Mouse (Mus musculus) midbrain, embryonic 14.5 days (tissue): ENCODE data around the gene Dcpp2. TPM values are rescaled to one million over a fixed set of nuclear protein-coding genes. Genes with fewer than 3 reads are reported as not detected.

Experiments
- ATAC-seq: fragments of 200-750 bp; cut with Nextera tagmentation; 2 replicates; pipeline ENCODE4 v1.8.0; 2017; ENCODE audit warnings: moderate number of reproducible peaks, moderate library complexity; ENCODE audit not compliant: low FRiP score, low TSS enrichment
- DNase-seq: peaks from one replicate; pipeline ENCODE4 v3.0.0-alpha.2; 2015
- H3K27ac ChIP-seq: fragments of 300-500 bp; sonication (generic); replicated peaks from 2 replicates; pipeline ENCODE4 v1.5.1; 2014; ENCODE audit warnings: mild to moderate bottlenecking, low read depth, low read length, moderate library complexity
- H3K27me3 ChIP-seq: fragments of 300-500 bp; sonication (generic); 2 replicates; pipeline ENCODE4 v1.6.1; 2014; ENCODE audit warnings: low read length, control low read depth, mixed read lengths; ENCODE audit not compliant: control insufficient read depth, insufficient read depth
- H3K36me3 ChIP-seq: fragments of 300-500 bp; sonication (generic); 2 replicates; pipeline ENCODE4 v1.6.1; 2014; ENCODE audit warnings: low read length, control low read depth; ENCODE audit not compliant: control insufficient read depth, insufficient read depth
- H3K4me1 ChIP-seq: fragments of 300-500 bp; sonication (generic); 2 replicates; pipeline ENCODE4 v1.6.1; 2014; ENCODE audit warnings: mild to moderate bottlenecking, antibody characterized with exemption, low read length, control low read depth; ENCODE audit not compliant: control insufficient read depth, insufficient read depth
- H3K4me2 ChIP-seq: fragments of 300-500 bp; sonication (generic); 2 replicates; pipeline ENCODE4 v1.6.1; 2014; ENCODE audit warnings: mild to moderate bottlenecking, low read length, moderate library complexity
- H3K4me3 ChIP-seq: fragments of 300-500 bp; sonication (generic); replicated peaks from 2 replicates; pipeline ENCODE4 v1.5.1; 2014; ENCODE audit warnings: low read depth, low read length
- H3K9ac ChIP-seq: fragments of 300-500 bp; sonication (generic); replicated peaks from 2 replicates; pipeline ENCODE4 v1.6.1; 2014; ENCODE audit warnings: mild to moderate bottlenecking, low read length, moderate library complexity
- H3K9me3 ChIP-seq: fragments of 300-500 bp; sonication (generic); 2 replicates; pipeline ENCODE4 v1.6.1; 2016; ENCODE audit warnings: low read length, control low read depth, mixed read lengths; ENCODE audit not compliant: control insufficient read depth
- WGBS: fragments of 180-500 bp; shearing (Covaris S2); extraction: QIAGEN DNeasy Blood & Tissue Kit; methylation state at CpG from one replicate; pipeline ENCODE4 v1.1.7; 2014; 5-methylcytosine and 5-hydroxymethylcytosine counted together
- polyA plus RNA-seq: library from polyadenylated mRNA; unstranded; fragments of >200 nt; fragmentation: Nextera tagmentation; extraction: Ambion mirVana; gene quantifications from 2 replicates; pipeline ENCODE4 v1.2.1, GENCODE M21; 2014

The Dcpp2 gene
- polyA plus RNA-seq, 1 experiment from 2014 or later: not detected

DNA sequence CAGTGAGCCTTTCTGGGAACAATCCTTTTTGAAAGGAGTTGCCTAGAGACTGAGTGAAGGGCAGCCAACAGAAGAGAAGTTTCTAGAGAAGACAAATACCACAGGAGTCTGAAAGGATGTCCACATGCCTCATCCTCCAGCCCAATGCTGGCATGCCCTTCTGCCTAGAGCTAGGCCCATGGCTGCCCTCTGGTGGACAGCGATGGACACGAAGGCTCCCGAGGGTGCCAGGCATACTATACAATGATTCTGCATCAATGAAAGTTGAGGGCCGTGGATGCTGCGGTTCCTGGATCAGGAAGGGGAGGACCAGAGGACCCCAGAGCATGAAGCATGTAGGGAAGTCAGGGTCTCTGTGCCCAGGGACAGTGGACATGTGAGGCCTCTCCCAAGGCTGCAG, 27.4 kb upstream of the Dcpp2 start:
- ATAC-seq (no peak), DNase-seq (peak; percentile 68)
- H3K4me1 ChIP-seq: no peaks in the 10 kb centered on the region
- no peaks in the 10 kb centered on the region for H3K27me3 ChIP-seq
- no peak overlapping the region for H3K9ac ChIP-seq
- H3K4me3 ChIP-seq: no peak overlapping the region
- no peak overlapping the region for H3K4me2 ChIP-seq
- WGBS: 26% methylated on average over 5 of the region's 5 CpGs
- H3K36me3 ChIP-seq: no peaks in the 10 kb centered on the region
- no peak overlapping the region for H3K27ac ChIP-seq
- H3K9me3 ChIP-seq: no peaks in the 10 kb centered on the region

DNA sequence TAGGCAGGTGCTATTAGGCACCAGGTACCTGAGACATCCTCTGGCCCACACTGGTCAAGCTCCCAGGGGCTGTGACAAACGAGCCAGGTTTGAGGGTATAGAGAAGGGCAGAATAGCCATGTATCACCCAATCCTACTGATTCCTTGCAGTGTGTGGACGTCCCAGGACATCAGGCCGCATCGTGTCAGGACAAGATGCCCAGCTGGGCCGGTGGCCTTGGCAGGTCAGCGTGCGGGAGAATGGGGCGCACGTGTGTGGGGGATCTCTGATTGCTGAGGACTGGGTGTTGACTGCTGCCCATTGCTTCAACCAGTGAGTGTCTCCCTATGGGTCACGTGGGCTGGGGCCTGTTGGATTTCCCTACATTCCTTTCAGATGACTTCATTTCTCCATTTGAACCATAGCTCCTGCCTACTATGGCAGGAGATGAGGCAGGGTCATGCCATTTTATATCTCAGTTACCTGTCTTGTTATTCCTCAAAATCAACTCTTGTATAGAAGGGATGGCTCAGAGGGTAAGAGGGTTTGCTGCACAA, 26.4 kb upstream of the Dcpp2 start:
- H3K4me3 ChIP-seq: no peak overlapping the region
- H3K9ac ChIP-seq: no peak overlapping the region
- 88% methylated on average over 10 of the region's 10 CpGs for WGBS
- H3K27ac ChIP-seq: no peak overlapping the region
- H3K4me1 ChIP-seq: no peaks in the 10 kb centered on the region
- no peak for DNase-seq
- H3K27me3 ChIP-seq: no peaks in the 10 kb centered on the region
- no peak overlapping the region for H3K4me2 ChIP-seq
- no peaks in the 10 kb centered on the region for H3K9me3 ChIP-seq
- no peak for ATAC-seq
- H3K36me3 ChIP-seq: no peaks in the 10 kb centered on the region

DNA sequence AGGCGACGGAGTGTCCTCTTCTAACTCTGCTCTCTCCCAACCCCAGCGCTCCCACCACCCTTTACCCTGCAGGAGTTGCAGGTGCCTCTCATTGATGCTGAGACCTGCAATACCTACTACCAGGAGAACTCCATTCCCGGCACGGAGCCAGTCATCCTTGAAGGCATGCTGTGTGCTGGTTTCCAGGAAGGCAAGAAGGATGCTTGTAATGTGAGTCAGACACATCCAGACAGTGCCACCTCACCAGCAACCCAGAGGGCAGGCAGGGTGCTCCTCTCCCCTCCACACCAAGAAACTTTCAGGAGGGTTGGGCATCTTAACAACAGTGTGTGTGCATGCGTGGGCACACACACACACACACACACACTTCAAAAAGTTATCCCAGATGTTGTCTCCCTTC, 23.5 kb upstream of the Dcpp2 start:
- Histone ChIP-seq H3K4me3 (no peak overlapping the region), H3K4me2 (no peak overlapping the region), H3K27ac (no peak overlapping the region), H3K36me3 (no peaks in the 10 kb centered on the region), H3K9me3 (no peaks in the 10 kb centered on the region), H3K27me3 (no peaks in the 10 kb centered on the region), H3K4me1 (no peaks in the 10 kb centered on the region), H3K9ac (no peak overlapping the region)
- WGBS: 81% methylated on average over 6 of the region's 6 CpGs
- ATAC-seq: no peak
- no peak for DNase-seq

DNA sequence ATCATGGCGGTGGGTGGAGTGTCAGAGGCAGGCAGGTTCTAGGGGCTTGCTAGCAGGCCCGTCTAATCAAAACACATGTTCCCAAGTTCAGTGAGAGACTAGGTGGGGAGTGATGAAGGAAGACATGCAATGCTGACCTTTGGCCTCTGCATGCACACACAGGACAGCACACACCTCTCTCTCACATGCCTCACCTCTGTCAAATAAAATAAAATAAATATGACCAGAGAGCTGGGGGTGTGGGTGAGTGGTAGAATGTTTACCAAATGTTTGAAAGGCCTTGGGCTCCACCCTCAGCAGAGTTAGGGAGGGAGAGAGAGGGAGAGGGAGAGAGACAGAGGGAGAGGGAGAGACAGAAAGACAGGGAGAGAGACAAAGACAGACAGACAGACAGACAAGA, 22.8 kb upstream of the Dcpp2 start:
- Histone ChIP-seq H3K36me3 (no peaks in the 10 kb centered on the region), H3K9ac (no peak overlapping the region), H3K9me3 (no peaks in the 10 kb centered on the region), H3K27ac (no peak overlapping the region), H3K27me3 (no peaks in the 10 kb centered on the region), H3K4me3 (no peak overlapping the region), H3K4me1 (no peaks in the 10 kb centered on the region), H3K4me2 (no peak overlapping the region)
- DNase-seq: no peak
- 88% methylated on average over 2 of the region's 2 CpGs for WGBS
- ATAC-seq: no peak

DNA sequence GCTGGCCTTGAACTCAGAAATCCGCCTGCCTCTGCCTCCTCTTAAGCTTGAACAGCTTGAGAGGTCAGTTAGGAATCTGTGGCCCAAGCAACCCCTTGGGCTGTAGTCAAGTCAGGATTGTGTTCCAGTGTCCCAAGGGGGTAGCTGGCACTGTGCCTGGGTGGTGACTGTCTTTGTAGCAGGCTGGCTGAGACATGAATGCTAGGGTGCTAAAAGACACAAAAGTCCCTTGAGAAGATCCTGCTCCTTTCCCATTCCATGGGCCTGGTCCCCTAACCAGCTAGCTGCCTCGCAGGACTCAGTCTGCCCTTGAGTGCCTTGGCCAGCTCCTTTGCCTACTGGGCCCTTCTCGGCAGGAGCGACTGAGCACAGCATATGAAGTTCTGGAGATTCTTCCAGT, 17.8 kb upstream of the Dcpp2 start:
- WGBS: 83% methylated on average over 4 of the region's 4 CpGs
- H3K9ac ChIP-seq: no peak overlapping the region
- H3K9me3 ChIP-seq: no peaks in the 10 kb centered on the region
- no peak overlapping the region for H3K4me2 ChIP-seq
- ATAC-seq: no peak
- no peaks in the 10 kb centered on the region for H3K27me3 ChIP-seq
- no peaks in the 10 kb centered on the region for H3K36me3 ChIP-seq
- no peak overlapping the region for H3K27ac ChIP-seq
- no peak overlapping the region for H3K4me3 ChIP-seq
- no peaks in the 10 kb centered on the region for H3K4me1 ChIP-seq
- no peak for DNase-seq

DNA sequence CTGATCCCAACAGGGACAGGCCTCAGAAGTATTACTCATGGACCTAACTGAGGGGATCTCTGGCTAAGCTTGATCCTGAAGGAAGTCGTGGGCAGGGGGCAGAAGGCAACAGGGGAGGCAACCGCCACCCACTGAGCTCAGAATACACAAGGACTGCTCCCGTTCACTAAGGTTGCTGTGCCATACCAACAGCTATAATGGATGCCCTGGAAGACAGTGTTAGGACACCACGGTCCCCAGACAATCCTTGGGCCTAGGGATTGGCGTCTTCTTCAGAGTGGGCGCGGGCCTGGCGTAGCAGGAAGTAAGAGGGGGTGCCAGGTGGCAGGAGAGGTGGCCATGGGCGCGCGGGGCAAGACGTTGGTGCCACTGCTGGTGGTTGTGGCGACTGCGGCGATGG, 12.9 kb upstream of the Dcpp2 start, which contains the start of gene Prss21:
Gene Prss21 (plus strand): TSS at position 301 of the 400 bp plus-strand sequence.
- H3K4me1 ChIP-seq: no peaks in the 10 kb centered on the region
- ATAC-seq: no peak

DNA sequence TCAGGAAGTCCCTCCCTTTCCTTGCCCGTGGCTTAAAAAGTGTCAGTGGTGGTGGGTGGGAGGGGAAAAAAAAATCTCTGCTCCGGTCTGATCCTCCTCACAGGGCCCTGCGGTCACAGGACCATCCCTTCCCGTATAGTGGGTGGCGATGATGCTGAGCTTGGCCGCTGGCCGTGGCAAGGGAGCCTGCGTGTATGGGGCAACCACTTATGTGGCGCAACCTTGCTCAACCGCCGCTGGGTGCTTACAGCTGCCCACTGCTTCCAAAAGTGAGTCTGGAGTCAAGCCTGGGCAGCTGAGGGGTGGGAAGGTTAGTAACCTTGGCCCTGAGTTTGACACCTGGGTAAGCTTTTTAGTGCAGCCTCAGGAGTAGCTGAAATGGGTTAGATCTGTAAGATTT, 12.2 kb upstream of the Dcpp2 start:
- Histone ChIP-seq H3K27me3 (no peaks in the 10 kb centered on the region), H3K9me3 (no peaks in the 10 kb centered on the region), H3K4me3 (no peak overlapping the region), H3K4me1 (no peaks in the 10 kb centered on the region), H3K27ac (no peak overlapping the region), H3K9ac (no peak overlapping the region), H3K4me2 (no peak overlapping the region), H3K36me3 (no peaks in the 10 kb centered on the region)
- 91% methylated on average over 11 of the region's 11 CpGs for WGBS
- DNase-seq (no peak), ATAC-seq (no peak)

More for the DNA sequence above, 12.9 kb upstream of the Dcpp2 start, which contains the start of gene Prss21:
- H3K4me3 ChIP-seq: no peak within 1 kb of the TSS
- no peak for DNase-seq
- no peak within 1 kb of the TSS for H3K4me2 ChIP-seq
- no peak within 1 kb of the TSS for H3K9ac ChIP-seq
- H3K9me3 ChIP-seq: no peaks in the 10 kb centered on the region
- no peaks in the 10 kb centered on the region for H3K27me3 ChIP-seq
- WGBS: 87% methylated on average over 15 of the region's 15 CpGs
- no peak within 1 kb of the TSS for H3K27ac ChIP-seq
- H3K36me3 ChIP-seq: no peaks in the 10 kb centered on the region

DNA sequence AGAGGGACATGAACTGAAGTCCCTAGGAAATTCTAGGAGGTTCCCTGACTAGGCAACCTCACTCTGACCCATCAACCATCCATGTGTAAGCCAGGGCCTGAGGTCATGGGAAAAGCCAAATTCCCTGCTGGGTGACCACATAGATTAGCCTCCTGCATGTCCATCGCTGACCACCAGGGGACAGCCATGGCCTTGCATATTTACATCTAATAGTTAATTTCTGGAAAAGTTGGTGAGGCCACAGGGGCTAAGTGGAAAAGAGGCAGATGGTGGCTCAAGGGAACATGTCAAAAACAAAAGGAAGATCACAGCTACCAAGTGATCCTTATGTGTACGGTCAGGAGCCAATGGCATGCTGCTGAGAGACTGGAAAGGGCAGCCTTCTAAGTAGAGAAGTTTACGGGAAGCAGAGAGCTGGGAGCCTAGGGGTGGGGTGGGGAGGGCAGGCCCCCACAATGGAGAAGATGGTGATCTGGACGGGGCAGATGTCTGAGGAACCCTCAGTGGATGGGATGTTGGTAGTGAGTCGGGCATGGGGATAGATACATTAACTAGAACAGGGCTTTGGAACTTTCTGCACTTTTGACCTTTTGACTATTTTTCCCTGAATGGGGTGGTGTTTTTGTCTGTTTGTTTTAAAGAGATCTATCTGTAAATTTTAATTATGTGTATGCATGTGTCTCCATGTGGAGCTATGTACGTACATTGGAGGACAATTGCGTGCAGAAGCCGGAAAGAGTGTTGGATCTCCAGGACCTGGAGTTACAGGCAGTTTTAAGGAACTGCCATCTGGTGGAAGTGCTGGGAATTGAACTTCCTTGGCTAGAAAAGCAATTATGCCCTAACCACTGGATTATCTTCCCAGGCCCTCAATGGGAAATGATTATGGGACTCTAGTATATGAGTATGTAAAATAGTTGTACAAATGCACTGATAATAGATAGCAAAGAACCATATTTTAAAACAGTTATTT, 6.5 kb upstream of the Dcpp2 start:
- Histone ChIP-seq H3K27me3 (no peaks in the 10 kb centered on the region), H3K9ac (no peak overlapping the region), H3K9me3 (no peaks in the 10 kb centered on the region), H3K36me3 (no peaks in the 10 kb centered on the region), H3K4me2 (no peak overlapping the region), H3K4me3 (no peak overlapping the region), H3K4me1 (no peaks in the 10 kb centered on the region), H3K27ac (no peak overlapping the region)
- 49% methylated on average over 8 of the region's 8 CpGs for WGBS
- no peak for ATAC-seq
- DNase-seq: peak; percentile 72

DNA sequence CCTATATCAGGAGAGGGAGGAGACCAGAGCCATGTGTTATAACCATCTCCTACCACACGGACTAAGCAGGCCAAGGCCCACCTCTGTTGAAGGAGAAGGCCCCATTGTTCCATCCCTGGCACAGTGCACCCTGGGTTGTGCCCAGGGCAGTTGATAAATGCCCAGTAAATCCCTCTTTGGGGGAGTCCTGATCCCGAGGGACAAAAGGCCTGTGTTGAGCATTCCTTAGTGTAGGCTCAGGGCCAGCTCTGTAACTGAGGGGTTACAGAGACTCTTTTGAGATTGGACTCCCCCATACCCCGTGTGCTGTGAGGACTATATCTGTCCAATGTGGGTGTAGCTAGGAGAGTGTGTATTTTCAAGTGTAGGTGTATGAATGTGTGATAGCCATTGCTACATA, 3.9 kb upstream of the Dcpp2 start:
- H3K4me2 ChIP-seq: no peak overlapping the region
- H3K36me3 ChIP-seq: no peaks in the 10 kb centered on the region
- H3K4me1 ChIP-seq: no peaks in the 10 kb centered on the region
- ATAC-seq (peak; percentile 62), DNase-seq (peak; percentile 51)
- H3K9me3 ChIP-seq: no peaks in the 10 kb centered on the region
- H3K4me3 ChIP-seq: no peak overlapping the region
- no peak overlapping the region for H3K9ac ChIP-seq
- H3K27me3 ChIP-seq: no peaks in the 10 kb centered on the region
- 57% methylated on average over 3 of the region's 3 CpGs for WGBS
- no peak overlapping the region for H3K27ac ChIP-seq
